Mouse (Mus musculus) C2C12 (cell line): ENCODE results near the gene Arhgap27. TPM values are rescaled to one million over a fixed set of nuclear protein-coding genes. Genes with fewer than 3 reads are reported as not detected.

Experiments
- H3K27me3 ChIP-seq: one replicate; pipeline ENCODE4 v1.6.1; 2011; ENCODE audit not compliant: control insufficient read depth, insufficient read depth, insufficient read length
- H3K36me3 ChIP-seq: one replicate; pipeline ENCODE4 v1.6.1; 2011; ENCODE audit not compliant: control insufficient read depth, insufficient read depth
- H3K4me3 ChIP-seq: one replicate; pipeline ENCODE4 v1.5.1; 2011; ENCODE audit warnings: mild to moderate bottlenecking, control low read depth; ENCODE audit not compliant: poor library complexity, insufficient read depth, severe bottlenecking
- H3K79me2 ChIP-seq: one replicate; pipeline ENCODE4 v1.6.1; 2011; ENCODE audit not compliant: control insufficient read depth, insufficient read depth
- H3K79me3 ChIP-seq: one replicate; pipeline ENCODE4 v1.6.1; 2011; ENCODE audit warnings: low read depth, control low read depth
- H3ac ChIP-seq: one replicate; pipeline ENCODE3; 2011; ENCODE audit warnings: low read depth; ENCODE audit not compliant: control insufficient read depth, insufficient read length
- CEBPB ChIP-seq: IDR thresholded peaks from one replicate; pipeline ENCODE4 v1.6.1; 2011; ENCODE audit warnings: low read depth, mild to moderate bottlenecking, control low read depth, moderate library complexity
- CTCF ChIP-seq: IDR thresholded peaks from one replicate; pipeline ENCODE4 v1.5.1; 2011; ENCODE audit not compliant: control insufficient read depth, insufficient read depth, insufficient read length
- FOSL1 ChIP-seq: IDR thresholded peaks from one replicate; pipeline ENCODE4 v1.8.0; 2011; ENCODE audit warnings: mild to moderate bottlenecking, low read length; ENCODE audit not compliant: poor library complexity, insufficient read depth, severe bottlenecking
- MAX ChIP-seq: IDR thresholded peaks from one replicate; pipeline ENCODE4 v1.6.1; 2011; ENCODE audit warnings: mild to moderate bottlenecking, control low read depth
- MYOD1 ChIP-seq: IDR thresholded peaks from one replicate; pipeline ENCODE4 v1.6.1; 2011; ENCODE audit warnings: low read depth; ENCODE audit not compliant: control insufficient read depth, insufficient read length
- MYOG ChIP-seq: IDR thresholded peaks from one replicate; pipeline ENCODE4 v1.6.1; 2011; ENCODE audit not compliant: control insufficient read depth, insufficient read length; ENCODE audit errors: extremely low read depth
- USF1 ChIP-seq: IDR thresholded peaks from one replicate; pipeline ENCODE4 v1.6.1; 2011; ENCODE audit warnings: low read depth, mild to moderate bottlenecking, control low read depth, moderate library complexity
- polyA plus RNA-seq: library from polyadenylated mRNA; unstranded; fragments of >200 nt; fragmentation: generic; extraction: Trizol; gene quantifications from one replicate; pipeline ENCODE4 v1.2.1, GENCODE M21; 2012; ENCODE audit warnings: missing spikeins

The Arhgap27 gene
- polyA plus RNA-seq, 1 experiment: 0.19 TPM

- no peaks in the 10 kb centered on the region for H3K79me2 ChIP-seq
- H3K27me3 ChIP-seq: no peaks in the 10 kb centered on the region
- no peak overlapping the region for H3K4me3 ChIP-seq
- no peaks in the 10 kb centered on the region for H3K79me3 ChIP-seq
- H3ac ChIP-seq: no peak overlapping the region
- TF ChIP-seq MYOG: no peak
- TF ChIP-seq MAX: no peak
- no peak for TF ChIP-seq USF1
- no peak for TF ChIP-seq CEBPB
- no peak for TF ChIP-seq MYOD1
- TF ChIP-seq CTCF: no peak
- no peak for TF ChIP-seq FOSL1
- H3K36me3 ChIP-seq: no peaks in the 10 kb centered on the region
Measured at GRCm38 (mm10) chr11:103343881-103344280, 19.6 kb downstream of the Arhgap27 start.

- H3K27me3 ChIP-seq: no peaks in the 10 kb centered on the region
- no peaks in the 10 kb centered on the region for H3K79me3 ChIP-seq
- no peak overlapping the region for H3K4me3 ChIP-seq
- H3K79me2 ChIP-seq: no peaks in the 10 kb centered on the region
- H3ac ChIP-seq: no peak overlapping the region
- no peaks in the 10 kb centered on the region for H3K36me3 ChIP-seq
- TF ChIP-seq MYOG (no peak), USF1 (no peak)
Measured at GRCm38 (mm10) chr11:103343063-103343462, 20.4 kb downstream of the Arhgap27 start.

- Histone ChIP-seq H3K79me2 (no peaks in the 10 kb centered on the region), H3K79me3 (no peaks in the 10 kb centered on the region), H3ac (no peak overlapping the region), H3K4me3 (no peak overlapping the region), H3K36me3 (no peaks in the 10 kb centered on the region), H3K27me3 (no peaks in the 10 kb centered on the region)
- no peak for TF ChIP-seq USF1
- no peak for TF ChIP-seq MAX
- TF ChIP-seq MYOD1: no peak
- no peak for TF ChIP-seq CTCF
- no peak for TF ChIP-seq FOSL1
- no peak for TF ChIP-seq MYOG
- TF ChIP-seq CEBPB: no peak
Measured at GRCm38 (mm10) chr11:103340677-103341076, 22.8 kb downstream of the Arhgap27 start.

- Histone ChIP-seq H3K4me3 (no peak overlapping the region), H3K79me2 (no peaks in the 10 kb centered on the region), H3K36me3 (no peaks in the 10 kb centered on the region), H3K27me3 (no peaks in the 10 kb centered on the region), H3ac (no peak overlapping the region), H3K79me3 (no peaks in the 10 kb centered on the region)
- TF ChIP-seq MYOG (no peak), MYOD1 (no peak), CTCF (no peak), MAX (no peak), FOSL1 (no peak), CEBPB (no peak), USF1 (no peak)
Measured at GRCm38 (mm10) chr11:103340130-103340529, 23.4 kb downstream of the Arhgap27 start.

GRCm38 (mm10) chr11:103339414-103340119 lies 23.9 kb downstream of the Arhgap27 start:
- Histone ChIP-seq H3K27me3 (no peaks in the 10 kb centered on the region), H3K4me3 (no peak overlapping the region)

More at GRCm38 (mm10) chr11:103339414-103340119, 23.9 kb downstream of the Arhgap27 start:
- Histone ChIP-seq H3ac (no peak overlapping the region), H3K79me2 (no peaks in the 10 kb centered on the region), H3K79me3 (no peaks in the 10 kb centered on the region), H3K36me3 (no peaks in the 10 kb centered on the region)
- TF ChIP-seq CEBPB (no peak), MAX (no peak), MYOG (no peak), USF1 (no peak), FOSL1 (no peak), MYOD1 (no peak), CTCF (no peak)
